Mouse (Mus musculus) liver, embryonic 14.5 days (tissue): ENCODE measurements around the gene Zfyve27. TPM values are rescaled to one million over a fixed set of nuclear protein-coding genes. Genes with fewer than 3 reads are reported as not detected.

Experiments used
- ATAC-seq: fragments of 200-750 bp; cut with Nextera tagmentation; 2 replicates; pipeline ENCODE4 v1.8.0; 2017; ENCODE audit warnings: moderate number of reproducible peaks, mild to moderate bottlenecking, moderate library complexity; ENCODE audit not compliant: insufficient read depth
- DNase-seq, 3 experiments: peaks; one replicate each; pipeline ENCODE4 v3.0.0-alpha.2; 2012 to 2013; ENCODE audit warnings: low read depth in 3 of 3, low spot score in 3 of 3
- H3K27ac ChIP-seq: fragments of 300-500 bp; sonication (generic); 2 replicates; pipeline ENCODE4 v1.5.1; 2014; ENCODE audit warnings: moderate library complexity, mild to moderate bottlenecking, control low read depth, inconsistent platforms
- H3K27me3 ChIP-seq: fragments of 300-500 bp; sonication (generic); 2 replicates; pipeline ENCODE4 v1.6.1; 2014; ENCODE audit warnings: mild to moderate bottlenecking, low read length, moderate library complexity; ENCODE audit not compliant: control insufficient read depth, insufficient read depth
- H3K36me3 ChIP-seq: fragments of 300-500 bp; sonication (generic); replicated peaks from 2 replicates; pipeline ENCODE4 v1.6.1; 2014; ENCODE audit warnings: low read depth; ENCODE audit not compliant: control insufficient read depth, insufficient read depth
- H3K4me1 ChIP-seq, 2 experiments: fragments of 200-500 bp in 1 of 2; fragments of 300-500 bp in 1 of 2; sonication (generic) in 1 of 2; replicated peaks; 2 replicates each; pipeline ENCODE4 v1.6.1; 2012 to 2014; ENCODE audit warnings: antibody characterized with exemption in 1 of 2, inconsistent platforms in 1 of 2, low read length in 1 of 2; ENCODE audit not compliant: control insufficient read depth in 2 of 2, insufficient read depth in 2 of 2
- H3K4me2 ChIP-seq: fragments of 300-500 bp; sonication (generic); 2 replicates; pipeline ENCODE4 v1.6.1; 2014; ENCODE audit warnings: low read depth, mild to moderate bottlenecking, control low read depth, moderate library complexity
- H3K4me3 ChIP-seq, 2 experiments: fragments of 200-500 bp in 1 of 2; fragments of 300-500 bp in 1 of 2; sonication (generic) in 1 of 2; 2 replicates each; pipeline ENCODE4 v1.5.1; 2012 to 2014; ENCODE audit warnings: low read depth in 2 of 2, low read length in 2 of 2, mild to moderate bottlenecking in 2 of 2, control low read depth in 1 of 2, inconsistent platforms in 1 of 2, moderate library complexity in 1 of 2; ENCODE audit not compliant: insufficient read depth in 1 of 2
- H3K9ac ChIP-seq: fragments of 300-500 bp; sonication (generic); replicated peaks from 2 replicates; pipeline ENCODE4 v1.6.1; 2014; ENCODE audit warnings: mild to moderate bottlenecking, control low read depth, moderate library complexity
- H3K9me3 ChIP-seq: fragments of 300-500 bp; sonication (generic); 2 replicates; pipeline ENCODE4 v1.6.1; 2016; ENCODE audit warnings: low read length, mixed read lengths; ENCODE audit not compliant: control insufficient read depth
- CTCF ChIP-seq: IDR thresholded peaks from 2 replicates; pipeline ENCODE4 v1.5.1; 2016; ENCODE audit warnings: antibody characterized with exemption, low read depth, control low read depth
- EP300 ChIP-seq: IDR thresholded peaks from 2 replicates; pipeline ENCODE4 v1.6.1; 2016; ENCODE audit warnings: antibody characterized with exemption, low read depth
- WGBS: fragments of 180-500 bp; shearing (Covaris S2); extraction: QIAGEN DNeasy Blood & Tissue Kit; methylation state at CpG from one replicate; pipeline ENCODE4 v1.1.7; 2014; ENCODE audit not compliant: insufficient replicate concordance; 5-methylcytosine and 5-hydroxymethylcytosine counted together
- polyA plus RNA-seq, 2 experiments: library from polyadenylated mRNA; depleted of rRNA in 1 of 2; stranded (reverse) in 1 of 2; unstranded in 1 of 2; fragments of >200 nt; fragmentation: Nextera tagmentation in 1 of 2; extraction: Ambion mirVana in 1 of 2; gene quantifications; 2 replicates each; pipeline versions ENCODE4 v1.2.1 to v1.2.3; 2012 to 2014

Zfyve27 gene
- polyA plus RNA-seq, 2 experiments: 3.9 to 8.5 TPM

- no peak overlapping the region for H3K4me3 ChIP-seq
- ATAC-seq (no peak), DNase-seq (no peak)
- H3K4me2 ChIP-seq: no peak overlapping the region
- H3K9ac ChIP-seq: no peak overlapping the region
- H3K27me3 ChIP-seq: no peaks in the 10 kb centered on the region
- TF ChIP-seq CTCF (no peak), EP300 (no peak)
- peaks cover 3% of the 10 kb centered on the region for H3K36me3 ChIP-seq
- H3K9me3 ChIP-seq: no peaks in the 10 kb centered on the region
- no peaks in the 10 kb centered on the region for H3K4me1 ChIP-seq
- 79% methylated on average over 2 of the region's 2 CpGs for WGBS
- no peak overlapping the region for H3K27ac ChIP-seq
These were observed 29.6 kb downstream of the Zfyve27 start for GRCm38 (mm10) chr19:42193311-42193710.

GRCm38 (mm10) chr19:42196378-42196777 is 32.6 kb downstream of the Zfyve27 start:
- no peak overlapping the region for H3K27ac ChIP-seq
- no peaks in the 10 kb centered on the region for H3K9me3 ChIP-seq
- 50% methylated on average over 4 of the region's 4 CpGs for WGBS
- peaks cover 3% of the 10 kb centered on the region for H3K36me3 ChIP-seq
- no peak overlapping the region for H3K4me2 ChIP-seq
- no peak overlapping the region for H3K4me3 ChIP-seq
- ATAC-seq (no peak), DNase-seq (no peak)
- TF ChIP-seq EP300: no peak
- TF ChIP-seq CTCF: no peak
- no peak overlapping the region for H3K9ac ChIP-seq
- H3K4me1 ChIP-seq: no peaks in the 10 kb centered on the region
- H3K27me3 ChIP-seq: peaks cover 14% of the 10 kb centered on the region

- H3K27ac ChIP-seq: no peak overlapping the region
- H3K4me3 ChIP-seq: no peak overlapping the region
- WGBS: 35% methylated on average over 4 of the region's 4 CpGs
- H3K27me3 ChIP-seq: peaks cover 21% of the 10 kb centered on the region
- H3K9ac ChIP-seq: no peak overlapping the region
- DNase-seq (no peak), ATAC-seq (no peak)
- no peak overlapping the region for H3K4me2 ChIP-seq
- no peaks in the 10 kb centered on the region for H3K36me3 ChIP-seq
- TF ChIP-seq EP300 (no peak), CTCF (no peak)
- no peaks in the 10 kb centered on the region for H3K9me3 ChIP-seq
- H3K4me1 ChIP-seq: no peaks in the 10 kb centered on the region
These were observed 33.3 kb downstream of the Zfyve27 start for GRCm38 (mm10) chr19:42197066-42197465.

- Histone ChIP-seq H3K27me3 (peaks cover 30% of the 10 kb centered on the region), H3K9me3 (no peaks in the 10 kb centered on the region), H3K4me3 (no peak overlapping the region), H3K36me3 (no peaks in the 10 kb centered on the region), H3K27ac (no peak overlapping the region), H3K9ac (no peak overlapping the region), H3K4me2 (no peak overlapping the region), H3K4me1 (no peaks in the 10 kb centered on the region)
- TF ChIP-seq EP300 (no peak), CTCF (no peak)
- ATAC-seq (no peak), DNase-seq (no peak)
- WGBS: 49% methylated on average over 11 of the region's 11 CpGs
These were observed 34.3 kb downstream of the Zfyve27 start for GRCm38 (mm10) chr19:42198026-42198425.

- ATAC-seq: no peak
- no peak within 1 kb of the TSS for H3K4me3 ChIP-seq
- WGBS: 1% methylated on average over 60 of the region's 60 CpGs
- no peaks in the 10 kb centered on the region for H3K9me3 ChIP-seq
- no peaks in the 10 kb centered on the region for H3K36me3 ChIP-seq
- no peak within 1 kb of the TSS for H3K9ac ChIP-seq
- TF ChIP-seq CTCF: no peak
- no peak within 1 kb of the TSS for H3K27ac ChIP-seq
- no peaks in the 10 kb centered on the region for H3K4me1 ChIP-seq
- no peak within 1 kb of the TSS for H3K4me2 ChIP-seq
- no peak for DNase-seq
- peaks cover 31% of the 10 kb centered on the region for H3K27me3 ChIP-seq
These were observed 38.1 kb downstream of the Zfyve27 start, which contains the start of gene Sfrp5 for GRCm38 (mm10) chr19:42201696-42202381. Gene Sfrp5, minus strand, starts transcription at chr19:42202252.
